Mouse (Mus musculus) E14TG2a.4 (cell line): ENCODE measurements around the gene Arhgap10.

Experiments
- CTCF ChIP-seq: conservative IDR thresholded peaks from 2 replicates; pipeline ENCODE4 v1.5.1; 2014; ENCODE audit warnings: low read length
- POU5F1 ChIP-seq: IDR thresholded peaks from 2 replicates; pipeline ENCODE4 v1.6.1; 2014; ENCODE audit warnings: low read length, borderline replicate concordance

- no peak for TF ChIP-seq CTCF
- no peak for TF ChIP-seq POU5F1
These were observed 2.0 kb downstream of the Arhgap10 start for GRCm38 (mm10) chr8:77515786-77516185.
